ENCODE assay signal across 9 mouse cellular contexts in genomic region chr7:10494786-10495521, GRCm38 (mm10). TPM values are rescaled to one million over a fixed set of nuclear protein-coding genes. Genes with fewer than 3 reads are reported as not detected.
A peak's percentile ranks its signal among the peaks of the same experiment; 100 is the strongest.
DNase-seq lines count a peak whose midpoint lies in the region; ATAC-seq and TF ChIP-seq lines count a peak whose summit lies in the region.
"Had no signal": no experiment of that assay in that cellular context is flagged by ENCODE, and none has a peak within 500 bp of the region (broad histone marks: within the 10 kb centered on the region; RNA-seq: fewer than 3 reads in every experiment).

Gene Zik1, minus strand, starts transcription at chr7:10495394.

- peak within 1 kb of the TSS; percentile 83 for H3K9ac ChIP-seq in heart, embryonic 11.5 days (ENCODE audit: low read depth, low read length)
- H3K9ac ChIP-seq in kidney, embryonic 14.5 days (ENCODE audit: low read depth, low read length) = peak within 1 kb of the TSS; percentile 81
- peak within 1 kb of the TSS; percentile 84 for H3K9ac ChIP-seq in limb, embryonic 13.5 days
- peak within 1 kb of the TSS; percentile 69 for H3K9ac ChIP-seq in midbrain, embryonic 14.5 days (replicated peaks; ENCODE audit: low read length)

- no peak within 1 kb of the TSS for H3K27ac ChIP-seq in heart, embryonic 11.5 days (ENCODE audit: low read depth, low read length)
- no peak within 1 kb of the TSS for H3K27ac ChIP-seq in kidney, embryonic 14.5 days (ENCODE audit: low read depth, low read length)
- H3K27ac ChIP-seq in limb, embryonic 13.5 days = peak within 1 kb of the TSS; percentile 52; the same call in 1 of the 2 replicates
- peak within 1 kb of the TSS; percentile 78 for H3K27ac ChIP-seq in midbrain, embryonic 14.5 days (replicated peaks; ENCODE audit: low read depth, low read length)
- no peak within 1 kb of the TSS for H3K27ac ChIP-seq in spleen, adult 2 months (ENCODE audit: insufficient read depth, low read length)

- H3K79me3 ChIP-seq in C2C12 (ENCODE audit: low read depth) = peaks cover 10% of the 10 kb centered on the region

- 2% methylated on average over 33 of the region's 33 CpGs for WGBS in heart, embryonic 11.5 days (ENCODE audit: insufficient replicate concordance)
- 2% methylated on average over 33 of the region's 33 CpGs for WGBS in kidney, embryonic 14.5 days
- 2% methylated on average over 33 of the region's 33 CpGs for WGBS in limb, embryonic 13.5 days
- WGBS in midbrain, embryonic 14.5 days = 3% methylated on average over 33 of the region's 33 CpGs
- WGBS in spleen, adult 2 months = 3% methylated on average over 33 of the region's 33 CpGs

- H3K27me3 ChIP-seq in C2C12 (ENCODE audit: control insufficient read depth, insufficient read depth, insufficient read length) = no peaks in the 10 kb centered on the region
- no peaks in the 10 kb centered on the region for H3K27me3 ChIP-seq in heart, embryonic 11.5 days (ENCODE audit: control insufficient read depth, insufficient read depth, low read length)
- H3K27me3 ChIP-seq in kidney, embryonic 14.5 days (ENCODE audit: control insufficient read depth, insufficient read depth, low read length) = no peaks in the 10 kb centered on the region
- no peaks in the 10 kb centered on the region for H3K27me3 ChIP-seq in limb, embryonic 13.5 days
- no peaks in the 10 kb centered on the region for H3K27me3 ChIP-seq in midbrain, embryonic 14.5 days (ENCODE audit: control insufficient read depth, insufficient read depth, low read length)
- no peaks in the 10 kb centered on the region for H3K27me3 ChIP-seq in spleen, adult 2 months (ENCODE audit: control insufficient read depth, insufficient read depth, low read length)

- peak within 1 kb of the TSS; percentile 52 for H3K4me3 ChIP-seq in C2C12 (ENCODE audit: insufficient read depth, poor library complexity, severe bottlenecking)
- H3K4me3 ChIP-seq in heart, embryonic 11.5 days (ENCODE audit: low read depth, low read length) = peak within 1 kb of the TSS; percentile 70
- H3K4me3 ChIP-seq in kidney, embryonic 14.5 days (ENCODE audit: low read length) = peak within 1 kb of the TSS; percentile 62
- H3K4me3 ChIP-seq in limb, embryonic 13.5 days = peak within 1 kb of the TSS; percentile 73
- H3K4me3 ChIP-seq in midbrain, embryonic 14.5 days (replicated peaks; ENCODE audit: low read depth, low read length) = peak within 1 kb of the TSS; percentile 70
- peak within 1 kb of the TSS; percentile 62 for H3K4me3 ChIP-seq in spleen, adult 2 months (ENCODE audit: extremely low read depth, insufficient read depth, insufficient read length)

- H3K36me3 ChIP-seq in C2C12 (ENCODE audit: control insufficient read depth, insufficient read depth) = peaks cover 23% of the 10 kb centered on the region
- peaks cover 20% of the 10 kb centered on the region for H3K36me3 ChIP-seq in heart, embryonic 11.5 days (ENCODE audit: control insufficient read depth, insufficient read depth, low read length)
- H3K36me3 ChIP-seq in kidney, embryonic 14.5 days (ENCODE audit: control insufficient read depth, insufficient read depth, low read length) = peaks cover 29% of the 10 kb centered on the region
- H3K36me3 ChIP-seq in limb, embryonic 13.5 days = peaks cover 34% of the 10 kb centered on the region
- H3K36me3 ChIP-seq in midbrain, embryonic 14.5 days (ENCODE audit: control insufficient read depth, insufficient read depth, low read length) = peaks cover 28% of the 10 kb centered on the region
- H3K36me3 ChIP-seq in spleen, adult 2 months (ENCODE audit: control insufficient read depth, insufficient read depth, low read length) = peaks cover 6% of the 10 kb centered on the region

- 0 out of 2 replicates have a peak, but pooled peaks cover 5% of the 10 kb centered on the region for H3K4me1 ChIP-seq in heart, embryonic 11.5 days (ENCODE audit: control insufficient read depth, insufficient read depth, low read length)
- peaks cover 4% of the 10 kb centered on the region; the same call in 1 of the 2 replicates for H3K4me1 ChIP-seq in kidney, embryonic 14.5 days (ENCODE audit: control insufficient read depth, insufficient read depth, low read length)
- H3K4me1 ChIP-seq in limb, embryonic 13.5 days = peaks cover 9% of the 10 kb centered on the region
- H3K4me1 ChIP-seq in midbrain, embryonic 14.5 days (ENCODE audit: control insufficient read depth, insufficient read depth, low read length) = peaks cover 18% of the 10 kb centered on the region
- H3K4me1 ChIP-seq in spleen, adult 2 months (ENCODE audit: control insufficient read depth, insufficient read depth, insufficient read length) = no peaks in the 10 kb centered on the region

- H3K9me3 ChIP-seq in heart, embryonic 11.5 days (replicated peaks; ENCODE audit: control insufficient read depth, low read length) = no peaks in the 10 kb centered on the region
- no peaks in the 10 kb centered on the region for H3K9me3 ChIP-seq in kidney, embryonic 14.5 days (ENCODE audit: control insufficient read depth, low read length)
- H3K9me3 ChIP-seq in limb, embryonic 13.5 days = no peaks in the 10 kb centered on the region
- no peaks in the 10 kb centered on the region for H3K9me3 ChIP-seq in midbrain, embryonic 14.5 days (ENCODE audit: control insufficient read depth, low read length)

- DNase-seq in c-Kit-negative CD71-positive TER-119-positive erythroid progenitor cells, embryonic 14.5 days (ENCODE audit: low read depth, low spot score) = peak; percentile 44
- peak; percentile 94 for DNase-seq in midbrain, embryonic 14.5 days
- peak in 1 of 2 experiments; percentile 31 for DNase-seq in spleen, adult 2 months (ENCODE audit: low read depth in 1 of 2, low spot score in 2 of 2)

- peak within 1 kb of the TSS; percentile 73 for H3K4me2 ChIP-seq in heart, embryonic 11.5 days
- H3K4me2 ChIP-seq in kidney, embryonic 14.5 days (replicated peaks; ENCODE audit: low read depth, low read length) = peak within 1 kb of the TSS; percentile 63
- H3K4me2 ChIP-seq in limb, embryonic 13.5 days (replicated peaks) = peak within 1 kb of the TSS; percentile 75
- peak within 1 kb of the TSS; percentile 69 for H3K4me2 ChIP-seq in midbrain, embryonic 14.5 days (ENCODE audit: low read length)

- peaks cover 21% of the 10 kb centered on the region for H3K79me2 ChIP-seq in C2C12 (ENCODE audit: control insufficient read depth, insufficient read depth)

- H3ac ChIP-seq in C2C12 (ENCODE audit: control insufficient read depth, insufficient read length, low read depth) = peak within 1 kb of the TSS; percentile 93

- TF ChIP-seq CTCF in C2C12 (IDR thresholded peaks at IDR 0.05; ENCODE audit: control insufficient read depth, insufficient read depth, insufficient read length) = no peak
- TF ChIP-seq CTCF in spleen, adult 2 months (IDR thresholded peaks at IDR 0.05; ENCODE audit: extremely low read depth, insufficient read depth, insufficient read length, insufficient replicate concordance) = no peak

- no peak for TF ChIP-seq POLR2A in spleen, adult 2 months (IDR thresholded peaks at IDR 0.05; ENCODE audit: low read depth, low read length)

- peak; percentile 89 for ATAC-seq in erythroid progenitor cell, adult 5-6 weeks (replicated peaks; ENCODE audit: low FRiP score, poor library complexity, severe bottlenecking)
- peak; percentile 94 for ATAC-seq in heart, embryonic 11.5 days (replicated peaks; ENCODE audit: insufficient number of reproducible peaks, low FRiP score, low TSS enrichment)
- peak; percentile 100 for ATAC-seq in kidney, embryonic 14.5 days (ENCODE audit: low FRiP score, low TSS enrichment)
- ATAC-seq in limb, embryonic 13.5 days (ENCODE audit: low FRiP score, low read depth) = peak; percentile 99
- peak; percentile 98 for ATAC-seq in midbrain, embryonic 14.5 days (ENCODE audit: low FRiP score, low TSS enrichment)

TF ChIP-seq in C2C12, 6 proteins besides CTCF, POLR2A, EP300 and RAD21:
- TF ChIP-seq CEBPB (IDR thresholded peaks at IDR 0.05; ENCODE audit: low read depth) (no peak), MYOG (IDR thresholded peaks at IDR 0.05; ENCODE audit: control insufficient read depth, extremely low read depth, insufficient read length) (no peak), FOSL1 (IDR thresholded peaks at IDR 0.05; ENCODE audit: insufficient read depth, low read length, poor library complexity, severe bottlenecking) (no peak), USF1 (IDR thresholded peaks at IDR 0.05; ENCODE audit: low read depth) (no peak)

RNA-seq across cellular contexts. Expression of gene Zik1, which starts in this region (rescaled TPM):
- polyA plus RNA-seq in C2C12 (2012; fragmentation: generic; extraction: Trizol) = 2.0 TPM
- total RNA-seq in erythroid progenitor cell, adult 5-6 weeks (2015; ENCODE audit: low replicate concordance) = 0.72 TPM in 1 of 2 replicates, not detected in the other
- 0.39 and 1.3 TPM in 2 replicates for total RNA-seq in erythroid progenitor cell, adult 5-6 weeks (2017; ENCODE audit: low replicate concordance)
- polyA plus RNA-seq in heart, embryonic 11.5 days (2014; fragmentation: Nextera tagmentation; extraction: Ambion mirVana) = 10.6 and 13.1 TPM in 2 replicates
- 14.8 and 15.8 TPM in 2 replicates for polyA plus RNA-seq in kidney, embryonic 14.5 days (2014; fragmentation: Nextera tagmentation; extraction: Ambion mirVana)
- 22.4 and 22.7 TPM in 2 replicates for polyA plus RNA-seq in limb, embryonic 13.5 days (2015; fragmentation: Nextera tagmentation; extraction: Ambion mirVana)
- polyA plus RNA-seq in midbrain, embryonic 14.5 days (2014; fragmentation: Nextera tagmentation; extraction: Ambion mirVana) = 53.1 and 64.2 TPM in 2 replicates
- 0.14 TPM in 2 replicates for polyA plus RNA-seq in spleen, adult 2 months (2012; rRNA removed)
- total RNA-seq: MEL had no signal

Comparison
In these comparisons a context has a peak if more than half of its experiments do, and no peak if none do; other contexts are left out.
1. H3K27ac ChIP-seq: peak in limb, embryonic 13.5 days (single experiment) and midbrain, embryonic 14.5 days (single experiment); none in heart, embryonic 11.5 days (single experiment), kidney, embryonic 14.5 days (single experiment) and spleen, adult 2 months (single experiment).
2. Peak in every context shown above with its lines, with median percentiles within 50 percentile points of each other: H3K4me3 ChIP-seq, ATAC-seq, H3K4me2 ChIP-seq and H3K9ac ChIP-seq.